Mouse (Mus musculus): ENCODE results near the gene Parvb.

Gene Parvb
- long read RNA-seq, experiment 1, partial matches to known transcripts: 0 of 1 reads
- long read RNA-seq, experiment 1, other reads (novel, unspliced or antisense): 1 of 1 reads
- long read RNA-seq, experiment 2, partial matches to known transcripts: 0 of 4 reads
- long read RNA-seq, experiment 2, other reads (novel, unspliced or antisense): 4 of 4 reads

DNA sequence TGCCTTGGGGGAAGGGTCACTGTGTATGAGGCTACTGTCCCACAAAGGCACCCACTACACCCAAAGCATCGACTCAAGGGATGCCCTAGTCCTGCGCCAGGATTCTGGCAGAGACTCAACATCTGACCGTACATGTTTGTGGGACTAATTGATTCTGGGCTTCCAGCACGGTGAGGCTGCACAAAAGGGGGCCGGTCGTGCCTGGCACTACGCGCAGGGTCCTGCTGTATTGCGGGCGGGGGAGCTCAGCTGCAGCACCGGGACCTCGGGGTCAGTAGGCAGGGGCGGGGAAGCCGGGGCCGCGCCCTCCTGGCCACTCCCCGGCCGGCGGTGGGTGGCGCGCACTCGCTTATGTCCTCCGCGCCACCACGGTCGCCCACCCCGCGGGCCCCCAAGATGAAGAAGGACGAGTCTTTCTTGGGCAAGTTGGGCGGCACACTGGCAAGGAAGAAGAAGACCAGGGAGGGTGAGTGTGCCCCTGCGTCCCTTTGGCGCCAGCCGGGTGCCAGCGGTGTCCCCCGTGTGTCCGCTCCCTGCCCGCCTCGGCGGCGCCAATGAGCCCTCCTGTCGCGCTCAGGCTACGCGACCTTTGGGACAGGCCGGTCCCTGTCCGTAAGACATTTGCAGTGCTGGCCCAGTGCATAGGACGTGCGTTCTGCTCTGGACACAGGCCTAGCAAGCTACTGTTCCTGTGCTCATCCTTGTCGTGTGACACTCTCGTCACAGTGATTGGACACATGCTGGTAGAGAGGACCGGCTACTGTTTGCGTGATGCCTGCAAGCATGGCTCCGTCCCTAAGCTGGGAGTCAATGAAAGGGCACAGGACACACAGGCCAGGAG lies at the start of gene Parvb:
Gene Parvb, plus strand, starts transcription at position 323 of the 841 bp plus-strand sequence.
- intact Hi-C loops (cut with DNase I): no loop called here

DNA sequence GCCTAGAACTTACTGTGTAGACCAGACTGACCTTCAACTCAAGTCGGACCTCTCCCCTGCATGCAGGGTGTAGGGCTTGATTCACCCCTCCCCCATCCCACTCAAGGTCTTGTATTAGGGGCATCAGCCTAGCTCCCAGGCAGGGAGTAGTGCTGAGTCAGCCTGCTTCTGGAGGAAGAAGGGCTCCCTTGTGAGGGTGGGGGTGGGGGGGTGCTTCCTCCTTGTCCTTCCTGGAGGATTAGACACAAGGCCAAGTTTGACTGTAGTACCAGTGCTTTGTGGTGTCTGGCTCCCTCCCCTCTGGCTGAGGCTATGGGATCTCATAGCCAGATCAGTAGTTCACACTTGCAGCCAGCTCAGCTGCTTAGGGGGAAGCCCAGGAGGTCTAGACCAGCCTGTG lies 47.9 kb upstream of the Parvb start:
- intact Hi-C loops (cut with DNase I): no loop called here

DNA sequence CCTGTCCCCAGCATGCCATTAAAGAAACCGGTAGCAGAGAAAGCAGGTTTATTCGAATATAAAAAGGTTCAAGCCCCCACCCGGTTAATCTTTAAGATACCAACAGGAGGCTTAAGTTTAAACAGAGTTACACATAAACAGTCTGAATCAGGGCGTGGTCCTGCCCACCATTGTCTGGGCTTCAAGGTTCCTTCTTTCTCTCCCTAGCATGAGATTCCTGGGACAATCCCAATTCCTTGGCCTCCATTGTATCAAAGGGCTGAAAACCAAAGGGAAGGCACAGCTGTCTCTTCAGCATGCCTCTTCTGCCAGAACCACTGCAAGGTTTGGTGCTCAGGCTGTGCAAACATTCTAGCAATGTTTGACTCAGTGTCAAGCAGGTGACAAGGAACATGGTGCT lies 45.6 kb upstream of the Parvb start:
- intact Hi-C loops (cut with DNase I): no loop called here

DNA sequence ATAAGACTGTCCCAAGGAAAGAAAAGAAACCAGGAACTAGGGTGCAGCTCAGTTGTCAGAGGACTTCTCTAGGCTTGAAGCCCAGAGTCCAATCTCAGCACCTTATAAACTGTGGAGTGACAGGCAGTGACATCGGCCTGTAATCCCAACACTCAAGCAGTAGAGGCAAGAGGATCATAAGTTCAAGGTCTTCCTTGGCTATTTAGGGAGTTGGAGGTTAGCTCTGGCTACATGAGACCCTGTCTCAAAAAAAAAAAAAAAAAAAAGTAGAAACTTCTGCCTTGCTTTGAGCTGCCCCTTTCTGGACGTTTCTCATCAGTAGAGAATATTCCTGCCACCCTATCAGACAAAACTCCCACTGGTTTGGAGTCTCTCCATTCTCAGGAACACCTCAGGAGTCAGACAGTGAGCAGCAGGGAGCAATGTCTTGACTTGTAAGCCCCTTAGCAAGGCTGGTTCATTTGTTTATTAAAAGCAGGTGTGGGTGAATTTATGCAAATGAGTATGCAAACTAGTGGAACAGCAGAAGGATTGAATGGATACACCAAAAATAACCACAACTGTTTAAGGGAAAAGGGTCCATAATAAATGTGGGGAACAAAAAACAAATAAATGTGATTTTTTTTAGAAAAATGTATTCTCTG lies 42.8 kb upstream of the Parvb start:
- intact Hi-C loops (cut with DNase I): no loop called here

DNA sequence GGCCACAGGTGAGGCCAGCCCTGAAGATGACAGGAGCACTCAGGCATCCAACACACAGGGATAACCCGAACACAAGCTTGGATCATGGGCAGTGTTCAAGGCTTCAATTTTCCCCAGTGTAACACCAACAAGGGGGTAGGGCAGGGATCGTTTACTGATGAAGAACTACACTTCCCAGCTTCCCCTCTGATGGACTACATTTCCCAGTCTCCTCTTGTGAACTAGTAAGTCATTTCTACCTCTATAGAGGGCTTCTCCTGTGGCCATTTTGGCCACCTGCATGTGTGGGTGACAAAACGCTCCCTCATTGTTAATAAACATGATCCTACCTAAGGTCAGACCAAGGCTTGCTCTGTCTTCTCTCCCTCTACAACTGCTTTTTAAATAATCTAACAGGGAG lies 42.0 kb upstream of the Parvb start:
- intact Hi-C loops (cut with DNase I): no loop called here

DNA sequence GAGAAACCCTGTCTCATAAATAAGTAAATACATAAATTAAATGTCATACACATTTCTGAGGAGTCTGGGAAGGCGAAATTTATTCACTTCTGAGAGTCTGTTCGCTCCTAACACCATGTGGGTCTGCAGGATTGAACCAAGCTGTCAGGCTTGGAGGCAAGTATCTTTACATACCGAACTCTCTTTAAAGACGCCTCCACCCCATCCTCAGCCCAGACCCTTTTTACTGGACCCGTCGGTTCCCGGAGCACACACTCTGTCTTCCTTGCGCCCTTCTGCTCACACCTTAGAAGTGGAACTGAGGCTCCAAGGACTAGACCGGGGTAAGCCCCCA lies 40.2 kb upstream of the Parvb start:
- intact Hi-C loops (cut with DNase I): no loop called here

DNA sequence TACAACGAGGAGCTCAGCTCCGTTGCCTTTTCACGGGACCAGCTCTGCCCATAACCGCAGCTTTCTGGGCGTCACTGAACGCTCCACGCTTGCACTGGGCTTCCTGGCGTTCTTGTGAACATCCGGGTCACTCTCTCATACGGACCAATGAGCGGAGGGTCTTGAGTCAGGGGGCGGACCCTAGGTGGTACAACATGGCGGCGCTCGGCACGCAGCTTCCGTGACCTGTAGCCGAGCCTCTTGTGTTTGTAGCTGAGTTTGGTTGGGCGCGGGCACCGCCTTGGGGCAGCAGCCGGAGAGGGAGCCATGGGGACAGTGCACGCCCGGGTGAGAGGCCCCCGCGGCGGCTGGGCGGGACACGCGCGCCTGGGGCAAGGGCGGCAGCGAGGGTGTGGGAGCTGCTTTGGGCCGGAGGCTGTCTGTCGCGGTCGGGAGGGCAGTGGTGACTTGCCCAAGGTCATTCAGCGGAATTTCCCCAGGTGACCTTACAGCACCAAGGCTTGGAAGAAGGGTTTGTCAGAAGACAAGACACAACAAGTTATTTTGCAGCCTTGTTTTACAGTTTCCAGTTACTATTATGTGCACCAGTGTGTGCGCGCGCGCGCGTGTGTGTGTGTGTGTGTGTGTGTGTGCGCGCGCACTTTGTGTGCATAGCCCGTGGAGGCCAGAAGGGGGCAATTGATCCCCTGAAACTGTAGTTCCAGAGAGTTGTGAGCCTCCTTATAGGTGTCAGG lies 39.6 kb upstream of the Parvb start, which contains the start of gene Samm50:
Gene Samm50, plus strand, starts transcription at position 184 of the 734 bp plus-strand sequence.
- intact Hi-C loops (cut with DNase I): no loop called here

DNA sequence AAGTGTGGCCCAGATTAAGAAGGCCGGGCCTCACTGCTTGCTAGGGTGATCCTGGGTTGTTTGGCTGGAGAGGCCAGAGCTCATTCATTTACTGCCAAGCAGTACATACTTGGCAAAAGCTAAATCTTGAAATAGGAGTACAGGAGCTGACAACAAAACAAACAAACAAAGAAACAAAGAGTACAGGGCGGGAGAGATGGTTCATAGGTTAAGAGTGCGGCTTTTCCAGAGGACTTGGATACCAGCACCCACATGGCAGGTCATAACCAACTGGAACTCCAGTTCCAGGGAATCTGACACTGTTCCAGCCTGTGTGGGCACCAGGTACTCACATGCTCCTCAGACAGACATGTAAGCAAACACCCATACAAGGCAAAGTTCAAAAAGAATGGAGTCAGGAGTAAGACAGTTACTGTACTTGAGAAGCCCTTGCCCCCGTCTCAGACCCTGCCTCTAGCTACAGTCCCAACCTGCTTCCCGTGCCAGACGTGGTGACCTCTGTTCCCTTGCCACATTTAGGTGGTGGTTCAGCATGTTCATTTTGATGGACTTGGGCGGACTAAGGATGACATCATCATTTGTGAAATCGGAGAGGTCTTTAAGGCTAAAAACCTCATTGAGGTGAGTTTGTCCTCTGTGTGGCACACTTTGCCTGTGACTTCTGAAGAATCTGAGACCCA lies 35.2 kb upstream of the Parvb start:
- intact Hi-C loops (cut with DNase I): no loop called here

DNA sequence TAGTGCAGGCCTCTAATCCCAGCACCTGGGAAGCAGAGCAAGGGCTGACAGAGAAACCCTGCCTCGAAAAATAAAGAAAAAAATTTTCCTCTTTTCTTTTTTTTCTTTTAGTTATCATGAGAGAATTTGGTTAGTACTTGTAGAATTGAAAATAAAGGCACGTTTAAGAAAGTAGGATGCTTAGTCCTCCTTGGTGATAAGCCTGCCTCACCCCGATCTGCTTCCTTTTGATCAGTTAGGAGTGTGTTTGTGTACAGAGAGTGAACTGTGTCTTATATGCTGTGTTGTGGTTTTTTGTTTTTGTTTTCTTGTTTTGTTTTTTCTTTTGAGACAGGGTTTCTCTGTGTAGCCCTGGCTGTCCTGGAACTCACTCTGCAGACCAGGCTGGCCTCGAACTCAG lies 24.5 kb upstream of the Parvb start:
- intact Hi-C loops (cut with DNase I): no loop called here

DNA sequence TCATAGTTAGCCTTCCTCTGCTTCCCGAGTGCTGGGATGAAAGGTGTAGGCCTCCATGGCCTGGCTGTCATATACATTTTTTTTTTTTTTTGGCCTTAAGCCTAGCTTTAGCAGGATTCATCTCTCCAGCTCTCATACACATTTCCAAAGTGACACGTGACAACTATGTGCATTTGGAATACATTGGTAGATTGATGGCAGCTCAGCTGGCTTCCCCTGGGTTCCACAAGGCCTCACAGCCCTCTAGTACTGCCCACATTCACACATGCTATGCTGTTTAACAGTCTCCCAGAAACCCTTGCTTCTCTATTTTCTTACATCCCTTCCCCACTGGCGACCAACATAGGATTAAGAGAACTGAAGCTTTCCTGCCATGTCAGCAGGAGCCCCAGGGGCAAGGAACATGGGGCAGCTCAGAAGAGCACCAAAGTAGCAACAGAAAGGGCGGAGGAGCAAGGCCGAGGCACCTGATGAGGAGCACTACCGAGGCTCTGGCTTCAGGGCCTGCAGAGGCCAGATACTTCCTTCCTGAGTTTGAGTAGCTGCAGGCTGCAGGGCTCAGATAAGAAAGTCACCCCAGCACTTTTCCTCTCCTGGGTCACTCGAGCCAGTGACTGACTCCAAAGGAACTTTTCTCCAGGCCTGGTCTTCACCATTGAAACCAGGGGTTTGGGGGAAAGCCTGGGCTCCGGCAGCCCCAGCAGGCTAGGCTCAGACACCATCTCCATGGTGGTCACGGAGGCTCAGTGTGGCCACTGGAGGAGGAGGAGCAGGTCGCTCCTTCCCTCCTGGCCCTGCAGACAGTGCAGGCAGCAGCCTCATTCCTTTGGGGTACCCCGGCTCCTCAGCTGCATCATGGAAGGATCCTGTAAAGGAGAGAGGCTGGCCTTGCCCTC lies 22.1 kb upstream of the Parvb start:
- intact Hi-C loops (cut with DNase I): loop anchor here (10.0 kb wide), 1 partner anchor 405 kb away; no protein-coding TSS in a partner anchor

DNA sequence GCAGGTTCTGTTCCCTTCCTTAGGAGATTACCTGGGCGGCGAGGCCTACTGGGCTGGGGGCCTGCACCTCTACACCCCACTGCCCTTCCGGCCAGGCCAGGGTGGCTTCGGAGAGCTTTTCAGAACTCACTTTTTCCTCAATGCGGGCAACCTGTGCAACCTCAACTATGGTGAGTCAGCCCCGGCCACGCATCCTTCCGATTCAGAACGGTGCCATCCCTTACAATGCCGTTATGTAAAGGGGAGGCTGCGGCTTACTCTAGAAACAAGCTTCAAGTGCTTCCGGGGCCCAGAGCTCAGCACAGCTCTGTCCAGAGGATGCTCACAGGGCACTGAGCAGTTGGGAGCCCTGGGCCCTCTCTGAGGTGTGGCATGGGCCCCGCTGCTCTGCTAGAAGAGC lies 21.4 kb upstream of the Parvb start:
- intact Hi-C loops (cut with DNase I): loop anchor here (10.0 kb wide), 1 partner anchor 404 kb away; no protein-coding TSS in a partner anchor

DNA sequence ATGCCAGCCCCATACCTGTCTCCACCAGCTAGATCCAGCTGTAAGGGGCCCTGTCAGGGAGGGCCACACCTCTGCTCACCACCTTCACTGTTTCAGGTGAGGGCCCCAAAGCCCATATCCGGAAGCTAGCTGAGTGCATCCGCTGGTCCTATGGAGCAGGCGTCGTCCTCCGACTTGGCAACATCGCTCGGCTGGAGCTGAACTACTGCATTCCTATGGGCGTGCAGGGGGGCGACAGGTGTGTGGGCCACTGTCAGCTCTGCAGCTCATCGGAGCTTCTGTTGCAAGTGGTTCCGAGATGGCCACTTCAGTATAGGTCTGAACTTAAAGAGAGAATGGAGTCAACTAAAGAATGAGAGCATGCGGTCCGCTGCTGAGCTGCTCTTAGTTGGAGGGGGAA lies 20.9 kb upstream of the Parvb start:
- intact Hi-C loops (cut with DNase I): loop anchor here (10.0 kb wide), 1 partner anchor 404 kb away; no protein-coding TSS in a partner anchor

DNA sequence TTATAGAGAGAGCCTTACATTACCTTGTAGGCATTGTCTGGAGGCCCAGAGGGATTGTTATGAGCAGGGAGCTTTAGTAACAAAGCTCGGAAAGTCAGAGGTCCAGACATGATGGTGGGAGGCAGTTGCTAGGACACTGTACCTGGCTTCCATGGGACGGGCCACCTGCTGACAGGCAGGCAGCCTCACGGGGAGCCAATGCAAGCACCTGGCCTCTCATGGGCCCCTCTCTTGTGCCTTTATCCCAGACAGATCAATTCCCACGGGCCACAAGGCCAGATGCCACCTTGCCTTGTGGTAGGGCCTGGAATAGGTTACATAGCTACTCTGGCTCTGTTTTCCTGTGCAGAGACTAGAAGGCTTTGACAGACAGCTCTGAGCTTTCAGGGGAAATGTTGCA lies 20.3 kb upstream of the Parvb start:
- intact Hi-C loops (cut with DNase I): loop anchor here (10.0 kb wide), 1 partner anchor 403 kb away; no protein-coding TSS in a partner anchor

DNA sequence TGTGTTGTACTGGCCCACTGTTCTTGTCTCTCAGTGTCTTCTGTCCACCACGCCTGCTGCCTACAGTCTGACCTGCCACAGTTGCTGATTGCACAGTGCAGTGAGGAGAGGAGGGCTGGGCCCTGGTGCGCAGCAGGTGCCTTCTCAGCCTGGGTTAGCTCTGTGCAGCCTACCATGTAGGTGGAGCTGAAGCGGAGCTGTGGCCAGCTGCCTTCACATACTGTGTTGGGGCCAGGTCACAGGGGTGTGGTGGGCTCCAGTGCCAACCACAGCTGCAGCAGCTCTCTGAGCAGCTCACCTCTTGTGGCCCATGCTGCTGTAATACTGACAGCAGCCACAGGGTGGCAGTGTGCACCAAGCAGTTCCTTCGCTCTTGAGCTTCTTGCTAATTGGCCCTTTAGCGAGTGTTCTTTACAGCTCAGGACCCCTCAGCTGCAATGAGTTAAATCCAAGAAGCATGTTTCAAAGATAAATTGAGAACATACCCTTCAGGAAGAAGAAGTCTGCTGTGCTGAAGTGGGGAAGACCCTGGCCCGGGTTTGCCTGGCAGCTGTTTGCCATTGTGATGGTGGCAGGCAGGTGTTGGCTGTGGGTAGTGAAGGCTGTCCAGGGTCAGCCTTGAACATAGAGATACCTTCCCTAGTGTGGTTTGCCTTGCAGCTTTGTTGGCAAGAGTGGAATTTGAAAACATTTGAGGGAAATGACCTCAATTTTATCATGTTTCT lies 19.6 kb upstream of the Parvb start:
- intact Hi-C loops (cut with DNase I): loop anchor here (2.0 to 10.0 kb wide), 3 partner anchors 49 to 419 kb away; no protein-coding TSS in a partner anchor

DNA sequence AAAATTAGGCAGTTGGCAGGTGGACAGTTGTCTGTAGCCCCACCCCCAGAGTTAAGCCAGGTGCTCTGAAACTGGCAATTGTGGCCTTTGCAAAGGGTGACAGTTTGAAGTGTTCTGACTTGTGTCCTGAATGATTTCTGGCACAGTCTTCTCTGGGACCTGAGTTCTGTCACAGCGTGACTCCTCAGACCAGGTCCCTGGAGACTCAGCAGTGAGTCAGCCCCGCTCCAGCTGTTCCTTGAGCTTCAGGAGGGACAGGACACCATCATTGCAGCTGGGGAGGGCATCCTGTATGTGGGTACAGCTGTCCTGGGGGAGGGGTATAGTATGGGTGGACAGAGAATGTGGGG lies 19.1 kb upstream of the Parvb start:
- intact Hi-C loops (cut with DNase I): loop anchor here (2.0 to 10.0 kb wide), 3 partner anchors 48 to 418 kb away; no protein-coding TSS in a partner anchor

DNA sequence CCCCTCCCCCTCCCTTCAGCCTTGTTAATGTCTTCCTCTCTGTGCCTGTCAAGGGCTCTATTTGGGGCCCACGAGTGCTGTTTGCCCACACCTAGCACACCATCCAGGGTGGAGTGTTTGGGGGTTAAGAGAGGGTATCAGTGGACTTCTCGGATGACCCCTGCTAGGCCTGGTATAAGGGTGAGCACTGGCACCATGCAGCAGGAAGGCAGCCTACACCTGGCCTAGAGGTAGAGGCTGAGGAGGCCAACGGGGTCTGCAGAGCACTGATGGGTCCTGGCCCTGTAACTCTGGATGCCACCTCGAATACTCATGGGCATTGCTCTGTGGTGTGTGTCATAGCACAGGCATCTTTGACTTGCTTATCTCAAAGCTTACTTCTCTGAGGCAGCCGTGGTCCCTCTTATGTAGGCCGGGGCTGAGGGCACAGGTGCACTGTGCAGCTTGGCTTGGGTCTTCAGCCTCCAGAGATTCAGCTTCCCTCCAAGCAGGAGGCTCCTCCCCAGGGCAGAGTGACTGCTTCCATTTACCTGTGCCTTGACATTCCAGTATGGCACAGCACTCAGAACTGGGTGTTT lies 18.6 kb upstream of the Parvb start:
- intact Hi-C loops (cut with DNase I): loop anchor here (2.0 to 10.0 kb wide), 3 partner anchors 48 to 418 kb away; no protein-coding TSS in a partner anchor

DNA sequence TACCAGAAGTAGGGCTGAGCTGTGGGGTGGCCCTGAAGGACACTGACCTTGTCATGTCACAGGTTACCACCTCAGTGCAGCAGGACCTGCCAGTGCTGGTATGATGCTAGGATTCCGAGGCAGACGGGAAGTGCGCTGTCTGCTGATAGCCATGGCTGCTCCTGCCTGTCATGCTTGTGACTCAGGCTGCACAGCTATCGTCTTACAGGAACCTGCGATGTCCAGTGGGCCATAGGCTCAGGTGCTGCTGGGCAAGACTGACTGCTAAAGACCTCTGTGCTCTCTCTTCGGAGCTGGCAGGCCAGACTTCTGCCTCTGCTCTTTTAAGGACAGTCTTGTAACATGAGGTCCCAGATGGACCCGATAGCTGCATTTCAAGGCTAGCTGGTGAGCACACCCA lies 17.4 kb upstream of the Parvb start:
- intact Hi-C loops (cut with DNase I): loop anchor here (10.0 kb wide), 1 partner anchor 400 kb away; no protein-coding TSS in a partner anchor

DNA sequence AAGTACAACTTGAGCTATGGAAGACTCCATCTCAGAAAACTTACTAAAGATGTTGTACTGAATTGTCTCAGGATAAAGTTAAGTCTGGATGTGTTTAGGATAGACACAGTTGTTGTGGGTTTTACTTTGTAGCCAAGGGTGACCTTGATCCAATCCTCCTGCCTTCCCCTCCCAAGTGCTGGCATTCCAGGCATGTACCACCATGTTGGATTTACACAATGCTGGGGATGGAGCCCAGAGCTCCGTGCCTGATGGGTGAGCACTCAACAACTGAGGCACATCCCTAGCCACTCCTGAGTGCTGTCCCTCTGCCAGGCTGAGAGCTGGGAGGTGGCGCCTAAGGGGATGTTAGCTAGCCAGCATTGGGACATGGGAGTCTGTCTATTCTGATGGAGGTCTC lies 16.6 kb upstream of the Parvb start:
- intact Hi-C loops (cut with DNase I): loop anchor here (10.0 kb wide), 1 partner anchor 400 kb away; no protein-coding TSS in a partner anchor
